Mouse (Mus musculus) cerebellum, adult 2 months (tissue): Measurements from ENCODE around the gene Prim1. TPM values are rescaled to one million over a fixed set of nuclear protein-coding genes. Genes with fewer than 3 reads are reported as not detected.
"Not testable (repeated sequence)": the region's sequence is repeated elsewhere in the genome, so short reads cannot be mapped to it uniquely, and the experiment has no call there.

ENCODE experiments used
- DNase-seq, 2 experiments: peaks; one replicate each; pipeline ENCODE4 v3.0.0; 2021
- H3K27ac ChIP-seq: fragments of 200-500 bp; 2 replicates; pipeline ENCODE4 v1.5.1; 2012; ENCODE audit warnings: low read length, control low read depth, inconsistent platforms; ENCODE audit not compliant: insufficient read depth
- H3K27me3 ChIP-seq: fragments of 200-500 bp; 2 replicates; pipeline ENCODE4 v1.6.1; 2012; ENCODE audit warnings: inconsistent platforms, mild to moderate bottlenecking, low read length, moderate library complexity; ENCODE audit not compliant: control insufficient read depth, insufficient read depth
- H3K4me1 ChIP-seq: fragments of 200-500 bp; 2 replicates; pipeline ENCODE4 v1.6.1; 2011; ENCODE audit warnings: low read length; ENCODE audit not compliant: control insufficient read depth, insufficient read depth
- H3K4me3 ChIP-seq: fragments of 200-500 bp; replicated peaks from 2 replicates; pipeline ENCODE3; 2011; ENCODE audit warnings: mild to moderate bottlenecking, low read depth, low read length, control low read depth; ENCODE audit not compliant: insufficient read depth
- CTCF ChIP-seq: fragments of 200-500 bp; IDR thresholded peaks from 2 replicates; pipeline ENCODE4 v1.5.1; 2011; ENCODE audit warnings: low read depth, mild to moderate bottlenecking, control low read depth, low read length, moderate library complexity, borderline replicate concordance; ENCODE audit not compliant: insufficient read depth
- POLR2A ChIP-seq: fragments of 200-500 bp; IDR thresholded peaks from 2 replicates; pipeline ENCODE4 v1.6.1; 2011; ENCODE audit warnings: low read length, control low read depth, borderline replicate concordance; ENCODE audit not compliant: insufficient read depth
- WGBS: fragments of 180-500 bp; shearing (Covaris S2); methylation state at CpG from one replicate; pipeline ENCODE4 v1.1.7; 2018; 5-methylcytosine and 5-hydroxymethylcytosine counted together
- polyA plus RNA-seq: library from polyadenylated mRNA; depleted of rRNA; stranded (reverse); fragments of >200 nt; gene quantifications from 2 replicates; pipeline ENCODE4 v1.2.3, GENCODE M21; 2012

Prim1 gene
- polyA plus RNA-seq, 1 experiment: 17.4 TPM

GRCm38 (mm10) chr10:128039858-128040257 lies 24.9 kb downstream of the Prim1 start:
- no peak for DNase-seq
- Histone ChIP-seq H3K4me1 (peaks cover 5% of the 10 kb centered on the region), H3K4me3 (no peak overlapping the region), H3K27me3 (no peaks in the 10 kb centered on the region), H3K27ac (no peak overlapping the region)
- WGBS: 55% methylated on average over 3 of the region's 3 CpGs
- no peak for TF ChIP-seq CTCF
- TF ChIP-seq POLR2A: no peak

- Histone ChIP-seq H3K4me3 (no peak overlapping the region), H3K27me3 (no peaks in the 10 kb centered on the region), H3K27ac (no peak overlapping the region), H3K4me1 (peaks cover 5% of the 10 kb centered on the region)
- TF ChIP-seq POLR2A: no peak
- TF ChIP-seq CTCF: no peak
- WGBS: 82% methylated on average over 5 of the region's 5 CpGs
- DNase-seq: no peak
Observed at GRCm38 (mm10) chr10:128040293-128040692, 25.3 kb downstream of the Prim1 start.

- Histone ChIP-seq H3K27me3 (no peaks in the 10 kb centered on the region), H3K27ac (no peak overlapping the region), H3K4me1 (peaks cover 5% of the 10 kb centered on the region), H3K4me3 (no peak overlapping the region)
- TF ChIP-seq POLR2A (no peak), CTCF (no peak)
- DNase-seq: no peak
- 64% methylated on average over 4 of the region's 4 CpGs for WGBS
Observed at GRCm38 (mm10) chr10:128041636-128042035, 26.7 kb downstream of the Prim1 start.

- no peaks in the 10 kb centered on the region for H3K27me3 ChIP-seq
- no peak for TF ChIP-seq CTCF
- TF ChIP-seq POLR2A: no peak
- WGBS: 88% methylated on average over 3 of the region's 3 CpGs
- H3K4me1 ChIP-seq: peaks cover 5% of the 10 kb centered on the region
- H3K4me3 ChIP-seq: no peak overlapping the region
- no peak for DNase-seq
- H3K27ac ChIP-seq: no peak overlapping the region
Observed at GRCm38 (mm10) chr10:128042466-128042865, 27.5 kb downstream of the Prim1 start.

GRCm38 (mm10) chr10:128043041-128043835 lies 28.3 kb downstream of the Prim1 start:
- no peak for DNase-seq
- H3K27ac ChIP-seq: no peak overlapping the region
- H3K4me1 ChIP-seq: peaks cover 3% of the 10 kb centered on the region
- TF ChIP-seq POLR2A (no peak), CTCF (no peak)
- 55% methylated on average over 3 of the region's 3 CpGs for WGBS
- no peak overlapping the region for H3K4me3 ChIP-seq
- no peaks in the 10 kb centered on the region for H3K27me3 ChIP-seq

DNA sequence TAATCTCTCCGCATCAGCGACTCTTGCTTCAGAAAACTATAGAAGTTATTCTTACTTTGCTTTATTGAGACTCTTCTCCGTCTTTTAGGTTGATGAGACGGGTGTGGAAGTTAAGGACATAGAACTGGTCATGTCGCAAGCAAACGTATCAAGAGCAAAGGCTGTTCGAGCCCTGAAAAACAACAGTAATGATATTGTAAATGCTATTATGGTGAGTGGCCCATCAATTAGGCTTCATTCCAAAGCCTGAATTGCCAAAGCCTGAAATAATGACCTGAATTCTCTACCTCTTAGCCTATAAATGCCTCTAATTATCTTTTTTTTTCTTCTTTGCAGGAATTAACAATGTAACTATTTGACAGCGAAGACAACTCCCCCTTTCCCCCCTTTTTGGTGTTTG lies 33.2 kb downstream of the Prim1 start:
- Histone ChIP-seq H3K4me1 (no peaks in the 10 kb centered on the region; the same call in 1 of the 2 replicates), H3K27me3 (no peaks in the 10 kb centered on the region), H3K4me3 (no peak overlapping the region), H3K27ac (no peak overlapping the region)
- TF ChIP-seq CTCF (no peak), POLR2A (no peak)
- no peak for DNase-seq
- WGBS: 96% methylated on average over 8 of the region's 8 CpGs

DNA sequence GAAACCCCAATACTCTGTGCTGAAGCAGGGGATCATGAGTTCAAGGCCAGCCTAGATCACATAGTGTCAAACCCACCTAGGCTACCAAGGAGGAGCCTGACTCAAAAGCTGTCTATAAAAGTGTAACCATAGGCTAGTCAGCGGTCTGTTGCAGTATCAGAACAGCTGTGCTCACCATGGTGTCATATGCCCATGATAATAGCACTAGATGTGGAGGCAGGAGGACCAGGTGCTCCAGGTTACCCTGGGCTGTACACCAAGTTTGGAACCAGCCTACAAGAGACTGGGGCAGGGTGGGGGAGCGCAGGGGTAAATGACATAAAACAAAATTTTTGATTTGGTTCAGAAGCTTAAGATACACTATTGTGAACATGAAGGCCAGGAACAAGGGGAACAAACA lies 34.8 kb downstream of the Prim1 start:
- 91% methylated on average over 2 of the region's 2 CpGs for WGBS
- no peaks in the 10 kb centered on the region for H3K27me3 ChIP-seq
- no peak overlapping the region for H3K27ac ChIP-seq
- DNase-seq: no peak
- H3K4me3 ChIP-seq: no peak overlapping the region
- no peak for TF ChIP-seq POLR2A
- no peak for TF ChIP-seq CTCF
- no peaks in the 10 kb centered on the region; the same call in 1 of the 2 replicates for H3K4me1 ChIP-seq

DNA sequence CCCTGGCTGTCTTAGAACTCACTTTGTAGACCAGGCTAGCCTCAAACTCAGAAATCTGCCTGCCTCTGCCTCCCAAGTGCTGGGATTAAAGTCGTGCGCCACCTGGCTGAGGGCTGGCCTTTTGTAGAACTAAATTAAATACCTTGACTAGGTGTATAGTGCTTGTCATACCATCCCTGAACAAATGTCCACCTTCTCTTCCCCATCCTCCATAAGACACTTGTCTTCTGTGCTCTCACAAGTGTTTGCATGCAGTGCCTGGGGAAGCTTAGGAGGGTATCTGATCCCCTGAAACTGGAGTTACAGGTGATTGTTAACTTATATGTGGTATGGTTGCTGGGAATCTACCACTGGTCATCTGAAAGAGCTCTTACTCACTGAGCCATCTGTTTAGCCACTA lies 35.4 kb downstream of the Prim1 start:
- TF ChIP-seq CTCF (no peak), POLR2A (no peak)
- no peak for DNase-seq
- Histone ChIP-seq H3K27ac (no peak overlapping the region), H3K27me3 (no peaks in the 10 kb centered on the region), H3K4me3 (no peak overlapping the region), H3K4me1 (no peaks in the 10 kb centered on the region)
- 88% methylated on average over 2 of the region's 2 CpGs for WGBS

DNA sequence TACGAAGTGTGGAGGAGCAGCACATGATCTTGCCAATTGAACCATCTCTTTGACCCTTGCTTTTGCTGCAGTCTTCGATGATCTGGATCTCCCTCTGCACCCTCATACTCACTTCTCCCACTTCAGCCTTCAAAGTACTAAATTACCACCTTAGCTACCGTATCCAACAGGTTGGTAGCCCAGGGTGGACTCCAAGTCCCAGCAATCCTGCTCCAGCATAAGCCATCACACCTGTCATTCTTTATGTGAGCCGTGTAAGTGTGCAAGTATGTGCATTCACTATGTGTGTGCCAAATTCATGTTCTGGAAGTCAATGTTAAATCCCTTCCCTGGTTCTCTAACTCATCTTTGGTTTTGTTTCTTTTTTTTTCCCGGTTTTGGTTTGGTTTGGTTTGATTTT lies 36.6 kb downstream of the Prim1 start:
- TF ChIP-seq POLR2A: no peak
- TF ChIP-seq CTCF: no peak
- Histone ChIP-seq H3K4me3 (no peak overlapping the region), H3K4me1 (no peaks in the 10 kb centered on the region), H3K27me3 (no peaks in the 10 kb centered on the region), H3K27ac (no peak overlapping the region)
- WGBS: 94% methylated on average over 5 of the region's 5 CpGs
- DNase-seq: no peak

DNA sequence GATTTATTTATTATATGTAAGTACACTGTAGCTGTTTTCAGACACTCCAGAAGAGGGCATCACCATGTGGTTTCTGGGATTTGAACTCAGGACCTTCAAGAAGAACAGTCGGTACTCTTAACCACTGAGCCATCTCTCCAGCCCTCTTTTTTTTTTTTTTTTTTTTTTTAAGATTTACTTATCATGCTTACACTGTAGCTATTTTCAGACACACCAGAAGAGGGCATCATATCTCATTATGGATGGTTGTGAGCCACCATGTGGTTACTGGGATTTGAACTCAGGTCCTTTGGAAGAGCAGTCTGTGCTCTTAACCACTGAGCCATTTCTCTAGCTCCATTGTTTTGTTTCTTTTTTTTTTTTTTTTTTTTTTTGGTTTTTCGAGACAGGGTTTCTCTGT lies 37.2 kb downstream of the Prim1 start:
- WGBS: 94% methylated on average over 1 of the region's 2 CpGs
- not testable (repeated sequence) for H3K27ac ChIP-seq, H3K4me3 ChIP-seq, H3K4me1 ChIP-seq, H3K27me3 ChIP-seq, DNase-seq
